Comparison of ENCODE assay signal across 8 mouse cellular contexts in genomic region chr19:7195900-7196728, GRCm38 (mm10). TPM values are rescaled to one million over a fixed set of nuclear protein-coding genes. Genes with fewer than 3 reads are reported as not detected.
A peak's percentile ranks its signal among the peaks of the same experiment; 100 is the strongest.
DNase-seq lines count a peak whose midpoint lies in the region; ATAC-seq and TF ChIP-seq lines count a peak whose summit lies in the region.

No protein-coding gene starts in this region.

- H3K27me3 ChIP-seq in intestine, postnatal 0 days (replicated peaks; ENCODE audit: control insufficient read depth, insufficient read depth, low read length): no peaks in the 10 kb centered on the region
- H3K27me3 ChIP-seq in liver, postnatal 0 days (ENCODE audit: insufficient read depth, low read length): no peaks in the 10 kb centered on the region

- H3K4me3 ChIP-seq in intestine, postnatal 0 days (ENCODE audit: low read depth, low read length): no peak overlapping the region
- H3K4me3 ChIP-seq in liver, postnatal 0 days (ENCODE audit: low read depth, low read length): no peak overlapping the region

- peak; percentile 93 for TF ChIP-seq CTCF in intestine, postnatal 0 days (IDR thresholded peaks at IDR 0.05; ENCODE audit: low read depth)
- TF ChIP-seq CTCF in liver, postnatal 0 days (IDR thresholded peaks at IDR 0.05; ENCODE audit: low read depth): peak; percentile 93

- ATAC-seq in intestine, postnatal 0 days: no peak
- ATAC-seq in liver, postnatal 0 days: peak; percentile 28; the same call in 1 of the 2 replicates

- peak; percentile 33 for DNase-seq in 416B (ENCODE audit: low read depth)
- peak; percentile 73 for DNase-seq in NIH3T3 (ENCODE audit: low read depth)
- DNase-seq in cerebellum, postnatal 25 days: peak; percentile 84 to 87
- DNase-seq in gastrocnemius, postnatal 25 days: peak; percentile 40
- peak; percentile 73 for DNase-seq in liver, postnatal 0 days
- DNase-seq in ovary, postnatal 14 days (ENCODE audit: low spot score): peak; percentile 59
- peak; percentile 65 for DNase-seq in urinary bladder, postnatal 25 days (ENCODE audit: low spot score)

- no peak overlapping the region; the same call in 1 of the 2 replicates for H3K4me2 ChIP-seq in intestine, postnatal 0 days (replicated peaks; ENCODE audit: low read depth)
- no peak overlapping the region for H3K4me2 ChIP-seq in liver, postnatal 0 days (ENCODE audit: low read depth, low read length)

- WGBS in intestine, postnatal 0 days: 26% methylated on average over 33 of the region's 33 CpGs
- WGBS in liver, postnatal 0 days (ENCODE audit: insufficient replicate concordance): 26% methylated on average over 33 of the region's 33 CpGs

- H3K4me1 ChIP-seq in intestine, postnatal 0 days (replicated peaks; ENCODE audit: control insufficient read depth, insufficient read depth, low read length): peaks cover 9% of the 10 kb centered on the region; the same call in 1 of the 2 replicates
- peaks cover 17% of the 10 kb centered on the region for H3K4me1 ChIP-seq in liver, postnatal 0 days (ENCODE audit: insufficient read depth)

- no peak overlapping the region for H3K27ac ChIP-seq in intestine, postnatal 0 days (ENCODE audit: low read depth, low read length)
- H3K27ac ChIP-seq in liver, postnatal 0 days (ENCODE audit: low read depth): no peak overlapping the region

- H3K9ac ChIP-seq in intestine, postnatal 0 days (ENCODE audit: low read depth, low read length): no peak overlapping the region
- H3K9ac ChIP-seq in liver, postnatal 0 days (replicated peaks): no peak overlapping the region

- H3K9me3 ChIP-seq in intestine, postnatal 0 days (ENCODE audit: control insufficient read depth): no peaks in the 10 kb centered on the region
- H3K9me3 ChIP-seq in liver, postnatal 0 days (ENCODE audit: low read length): no peaks in the 10 kb centered on the region

- no peak for TF ChIP-seq EP300 in liver, postnatal 0 days (IDR thresholded peaks at IDR 0.05; ENCODE audit: low read depth)

- peaks cover 41% of the 10 kb centered on the region for H3K36me3 ChIP-seq in intestine, postnatal 0 days (ENCODE audit: control insufficient read depth, insufficient read depth)
- peaks cover 34% of the 10 kb centered on the region for H3K36me3 ChIP-seq in liver, postnatal 0 days (replicated peaks; ENCODE audit: insufficient read depth, low read length)

RNA-seq across cellular contexts. Expression of gene Otub1, which starts 10.0 kb away (rescaled TPM):
- total RNA-seq in gastrocnemius, postnatal 25 days (2021): 10 to 100 TPM; 48.4 to 48.5 TPM
- 121 and 126 TPM in 2 replicates for polyA plus RNA-seq in intestine, postnatal 0 days (2015; fragmentation: Nextera tagmentation; extraction: Ambion mirVana)
- 55.0 and 57.9 TPM in 2 replicates for polyA plus RNA-seq in liver, postnatal 0 days (2015; fragmentation: Nextera tagmentation; extraction: Ambion mirVana)

RNA-seq across cellular contexts. Expression of gene Cox8a, which starts 21.3 kb away (rescaled TPM):
- total RNA-seq in gastrocnemius, postnatal 25 days (2021): 100 to 1,000 TPM; 101 to 120 TPM
- 2,194 and 2,204 TPM in 2 replicates for polyA plus RNA-seq in intestine, postnatal 0 days (2015; fragmentation: Nextera tagmentation; extraction: Ambion mirVana)
- 1,162 and 1,195 TPM in 2 replicates for polyA plus RNA-seq in liver, postnatal 0 days (2015; fragmentation: Nextera tagmentation; extraction: Ambion mirVana)

RNA-seq across cellular contexts. Expression of gene Naa40, which starts 44.9 kb away (rescaled TPM):
- total RNA-seq in gastrocnemius, postnatal 25 days (2021): 10 to 100 TPM in 1 of 2 experiments, 1 to 10 TPM in 1; 8.3 to 13.0 TPM
- polyA plus RNA-seq in intestine, postnatal 0 days (2015; fragmentation: Nextera tagmentation; extraction: Ambion mirVana): 18.6 and 19.7 TPM in 2 replicates
- 14.7 and 16.5 TPM in 2 replicates for polyA plus RNA-seq in liver, postnatal 0 days (2015; fragmentation: Nextera tagmentation; extraction: Ambion mirVana)

Comparison
In these comparisons a context has a peak if more than half of its experiments do, and no peak if none do; other contexts are left out.
1. DNase-seq: peak in every context shown above with its lines; median percentile 86 in cerebellum, postnatal 25 days; 73 in NIH3T3; 73 in liver, postnatal 0 days; 65 in urinary bladder, postnatal 25 days; 59 in ovary, postnatal 14 days; 40 in gastrocnemius, postnatal 25 days; 33 in 416B.